Mouse (Mus musculus): ENCODE data around the gene Ate1.
A peak's percentile ranks its signal among the peaks of the same experiment; 100 is the strongest.
"Not testable (repeated sequence)": the region's sequence is repeated elsewhere in the genome, so short reads cannot be mapped to it uniquely, and the experiment has no call there.

Ate1 gene

GRCm38 (mm10) chr7:130407622-130408021, 112.5 kb downstream of the Ate1 start:
- no peak for DNase-seq (ENCODE audit: extremely low spot score, low spot score)

GRCm38 (mm10) chr7:130403346-130403745, 116.8 kb downstream of the Ate1 start:
- DNase-seq (ENCODE audit: extremely low spot score, low spot score) = no peak

GRCm38 (mm10) chr7:130394697-130395096, 125.5 kb downstream of the Ate1 start:
- DNase-seq (ENCODE audit: extremely low spot score, low spot score) = no peak

- not testable (repeated sequence) for DNase-seq (ENCODE audit: extremely low spot score, low spot score)
These were observed 130.1 kb downstream of the Ate1 start for GRCm38 (mm10) chr7:130390060-130390459.

- peak; percentile 9 for DNase-seq (ENCODE audit: extremely low spot score, low spot score)
These were observed 133.9 kb downstream of the Ate1 start for GRCm38 (mm10) chr7:130386308-130386707.

DNA sequence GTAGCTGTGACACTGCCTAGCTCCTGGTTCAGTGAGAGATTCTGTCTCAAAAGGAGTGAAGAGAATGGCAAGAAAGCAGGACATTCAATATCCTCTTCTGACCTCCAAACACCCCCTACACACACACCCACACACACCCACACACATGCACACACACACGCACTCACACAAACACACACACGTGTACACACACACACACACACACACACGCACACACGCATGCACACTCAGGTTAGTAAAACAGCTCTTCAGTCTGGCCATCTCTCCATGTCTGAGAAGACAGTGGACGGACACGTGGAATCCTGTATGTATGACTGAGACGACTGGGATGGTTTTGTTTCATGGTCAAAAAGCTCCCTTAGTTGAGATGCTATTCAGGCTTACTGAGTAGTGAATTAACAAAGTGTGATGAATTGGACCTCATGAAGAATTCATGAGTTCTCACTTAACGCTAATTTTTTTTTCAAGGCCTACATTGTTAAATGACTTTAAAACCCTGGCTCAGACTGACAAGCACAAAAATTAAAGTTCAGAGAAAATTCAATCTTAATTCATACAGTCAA, 134.4 kb downstream of the Ate1 start:
- DNase-seq (ENCODE audit: extremely low spot score, low spot score) = peak; percentile 12

DNA sequence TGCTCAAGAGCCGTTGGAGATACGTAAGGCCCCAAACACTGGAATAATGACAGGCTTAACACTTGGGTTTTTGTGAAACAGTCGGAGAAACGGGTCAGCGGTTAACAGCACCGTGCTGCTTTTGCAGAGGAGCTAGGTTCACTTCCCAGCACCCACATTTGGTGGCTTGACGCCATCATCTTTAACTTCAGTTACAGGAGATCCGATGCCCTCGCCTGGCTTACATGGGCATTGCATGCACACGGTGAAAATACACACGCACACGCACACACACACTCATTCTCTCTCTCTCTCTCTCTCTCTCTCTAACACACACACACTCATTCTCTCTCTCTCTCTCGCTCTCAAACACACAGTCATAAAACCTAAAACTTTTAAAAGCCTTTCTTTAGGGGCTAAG, 138.0 kb downstream of the Ate1 start:
- DNase-seq (ENCODE audit: extremely low spot score, low spot score) = peak; percentile 4

DNA sequence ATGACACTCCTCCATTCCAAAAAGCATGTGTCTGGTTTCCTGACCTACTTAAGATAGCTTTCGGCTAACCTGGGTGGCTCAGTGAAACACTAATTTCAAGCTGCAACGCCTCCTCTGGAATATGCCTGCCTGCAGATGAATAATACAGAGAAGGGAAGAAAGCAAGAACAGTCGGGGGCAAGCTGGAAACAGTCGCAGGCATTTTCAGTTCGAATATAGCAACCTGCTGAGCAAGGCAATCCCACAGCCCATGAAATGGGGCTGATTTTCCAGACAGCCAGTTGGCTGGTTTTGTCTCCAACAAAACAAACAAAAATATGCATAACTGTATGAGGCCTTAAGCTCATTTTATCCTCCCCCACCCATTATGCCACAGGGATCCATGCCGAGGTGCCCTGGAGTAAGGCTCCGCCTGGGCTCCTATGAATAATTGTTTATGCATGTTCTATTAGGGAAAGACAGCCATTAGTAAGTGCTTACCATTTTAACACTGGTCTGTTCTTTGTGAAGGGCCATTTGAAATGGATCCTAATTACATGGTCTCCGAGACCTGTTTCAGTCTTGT, 138.7 kb downstream of the Ate1 start:
- peak; percentile 9 for DNase-seq (ENCODE audit: extremely low spot score, low spot score)

GRCm38 (mm10) chr7:130380769-130381355, 139.3 kb downstream of the Ate1 start:
- DNase-seq (ENCODE audit: extremely low spot score, low spot score) = peak; percentile 12

- DNase-seq (ENCODE audit: extremely low spot score, low spot score) = no peak
These were observed 139.8 kb downstream of the Ate1 start for GRCm38 (mm10) chr7:130380367-130380766.

GRCm38 (mm10) chr7:130379886-130380285, 140.3 kb downstream of the Ate1 start:
- DNase-seq (ENCODE audit: extremely low spot score, low spot score) = no peak

- no peak for DNase-seq (ENCODE audit: extremely low spot score, low spot score)
These were observed 141.9 kb downstream of the Ate1 start for GRCm38 (mm10) chr7:130378308-130378707.

GRCm38 (mm10) chr7:130374311-130374710, 145.9 kb downstream of the Ate1 start:
- DNase-seq (ENCODE audit: extremely low spot score, low spot score) = no peak

DNA sequence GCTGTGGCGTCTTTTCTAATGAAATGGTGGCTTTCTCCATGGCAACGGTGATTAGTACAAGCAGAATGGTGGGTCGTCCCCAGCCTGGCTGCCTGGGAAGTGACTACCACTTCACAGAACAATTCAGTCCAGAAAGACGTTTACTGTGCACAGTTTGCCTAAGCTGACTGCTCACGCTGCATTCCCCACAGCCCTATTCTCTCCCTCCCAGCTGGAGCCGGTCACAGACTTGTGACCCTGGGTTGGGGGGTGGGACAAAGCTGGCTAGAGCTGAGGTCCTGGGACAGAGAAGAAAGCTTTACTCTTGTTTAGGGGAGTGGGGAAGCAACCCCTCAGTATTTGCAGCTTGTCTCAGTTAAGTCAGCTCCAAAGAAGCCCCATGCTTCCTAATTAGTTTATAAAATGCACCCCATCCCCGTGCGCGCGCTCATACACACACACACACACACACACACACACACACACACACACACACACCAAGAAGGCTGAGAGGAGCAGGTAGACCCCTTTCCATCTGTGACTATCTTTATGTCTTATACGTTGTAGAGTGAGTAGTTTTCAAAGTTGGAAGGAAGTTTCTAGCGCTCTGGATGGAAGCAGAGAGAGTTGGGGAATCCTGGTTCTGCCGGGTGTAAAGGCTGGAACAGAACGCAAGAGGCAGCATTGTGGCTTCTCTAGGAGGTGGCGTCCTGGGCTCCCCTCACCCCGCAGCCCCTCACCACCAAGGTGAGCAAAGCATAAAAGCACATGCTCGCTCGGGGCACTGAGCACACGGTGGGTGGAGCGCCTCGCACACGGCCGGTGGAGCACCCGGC, 151.1 kb downstream of the Ate1 start:
- peak; percentile 66 for DNase-seq (ENCODE audit: extremely low spot score, low spot score)

DNA sequence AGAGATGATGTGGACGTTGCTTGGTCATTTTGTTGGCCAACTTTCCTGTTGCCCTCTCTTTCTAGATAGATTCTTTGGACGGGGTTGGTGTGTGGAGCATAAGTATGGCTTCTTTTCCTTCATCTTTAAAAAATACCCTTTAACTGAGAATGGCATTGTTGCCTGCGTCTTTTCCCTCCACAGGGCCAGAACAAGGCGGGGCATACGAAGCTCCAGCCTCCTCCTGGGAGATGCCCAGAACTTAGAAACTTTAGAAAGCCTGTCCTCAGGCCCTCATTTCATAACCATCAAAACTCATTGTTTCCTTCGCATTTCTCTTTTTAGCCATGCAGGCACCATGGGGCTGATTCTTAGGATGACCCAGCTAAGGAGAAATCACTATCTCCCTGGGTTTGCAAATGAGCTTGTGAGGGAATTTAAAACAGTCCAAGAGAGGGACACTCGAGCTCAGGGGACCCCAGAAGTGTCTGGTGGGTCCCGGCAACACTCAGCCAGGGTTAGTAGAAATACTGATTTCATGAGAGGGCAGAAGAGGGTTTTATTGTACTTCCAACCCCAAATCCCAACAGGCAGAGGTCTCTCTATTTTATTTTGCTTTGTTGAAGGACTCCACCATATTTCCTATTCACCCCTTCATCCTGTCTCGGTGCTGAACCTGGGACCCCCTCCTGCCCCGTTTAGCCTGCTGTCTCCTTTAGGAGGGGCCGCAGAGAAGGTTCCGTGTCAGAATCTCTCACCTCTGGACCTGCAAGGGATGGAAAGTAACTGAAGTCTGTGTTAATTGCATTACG, 151.9 kb downstream of the Ate1 start:
- DNase-seq (ENCODE audit: extremely low spot score, low spot score) = no peak

DNA sequence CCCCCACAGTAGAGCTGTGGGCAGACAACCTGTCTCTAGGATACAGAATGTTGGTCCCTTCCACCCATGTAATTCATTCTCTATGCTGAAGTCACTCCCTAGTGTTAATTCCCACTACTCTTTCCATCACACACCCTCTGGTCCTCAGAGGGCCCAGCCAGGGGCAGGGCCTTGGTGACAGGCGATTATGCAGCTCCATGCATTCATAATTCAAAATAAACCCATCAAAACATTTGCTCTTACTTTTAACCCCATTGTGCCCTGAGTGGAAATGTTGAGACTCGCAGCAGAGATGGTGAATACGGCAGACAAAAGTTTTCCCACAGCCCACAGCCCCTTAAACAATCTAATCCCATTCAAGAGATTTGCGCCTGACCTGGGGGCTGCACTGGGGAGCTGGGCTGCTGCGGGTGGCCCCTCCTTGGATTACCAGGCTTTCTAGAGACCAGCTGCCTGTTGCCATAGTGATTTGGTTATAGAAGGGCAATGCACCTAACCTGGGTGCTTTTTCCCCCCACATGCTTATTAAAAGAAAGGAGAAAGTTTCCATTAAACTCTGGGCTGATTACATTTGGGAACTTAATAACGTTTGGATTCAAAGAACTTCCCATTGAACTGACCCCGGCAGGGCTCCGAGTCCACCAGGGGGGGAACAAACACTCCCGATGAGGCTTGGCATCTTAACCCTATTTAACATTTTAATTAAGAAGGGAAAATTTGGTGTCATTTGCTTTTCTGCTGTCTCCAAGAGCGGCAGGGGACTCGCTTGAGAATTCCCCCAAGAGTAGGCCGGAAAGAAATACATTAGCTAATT, 152.7 kb downstream of the Ate1 start:
- DNase-seq (ENCODE audit: extremely low spot score, low spot score) = peak; percentile 34

DNA sequence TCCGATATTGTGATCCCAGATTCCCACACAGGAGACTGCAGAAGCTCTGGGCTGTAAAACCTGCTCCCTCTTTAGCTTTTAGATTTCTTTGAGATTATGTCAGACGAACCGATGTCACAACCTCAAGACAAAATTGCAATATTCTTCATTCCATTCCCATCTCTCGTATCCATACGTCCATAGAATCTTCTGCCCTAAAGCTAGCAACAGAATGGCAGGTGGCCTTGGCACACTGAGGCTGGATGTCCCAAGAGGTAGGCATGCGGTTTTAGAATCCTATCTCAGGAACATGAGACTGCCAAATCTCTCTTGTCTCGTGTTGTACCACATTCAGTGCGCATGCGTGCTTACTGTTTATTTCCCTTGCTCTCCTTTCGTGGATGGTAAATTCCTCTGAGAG, 154.5 kb downstream of the Ate1 start:
- no peak for DNase-seq (ENCODE audit: extremely low spot score, low spot score)
